Mouse (Mus musculus) layer of hippocampus, adult 18-20 months (tissue): ENCODE data around the gene Ackr3. TPM values are rescaled to one million over a fixed set of nuclear protein-coding genes. Genes with fewer than 3 reads are reported as not detected.

Experiments used
- DNase-seq, 2 experiments: peaks; one replicate each; pipeline ENCODE4 v3.0.0; 2022; ENCODE audit warnings: low spot score in 2 of 2
- total RNA-seq, 2 experiments: library from RNA; stranded (reverse); gene quantifications; 2 replicates each; pipeline ENCODE4 v1.2.3; 2021

Ackr3 gene
- total RNA-seq, 2 experiments from 2014 or later, result 15.5 to 15.9 TPM

DNA sequence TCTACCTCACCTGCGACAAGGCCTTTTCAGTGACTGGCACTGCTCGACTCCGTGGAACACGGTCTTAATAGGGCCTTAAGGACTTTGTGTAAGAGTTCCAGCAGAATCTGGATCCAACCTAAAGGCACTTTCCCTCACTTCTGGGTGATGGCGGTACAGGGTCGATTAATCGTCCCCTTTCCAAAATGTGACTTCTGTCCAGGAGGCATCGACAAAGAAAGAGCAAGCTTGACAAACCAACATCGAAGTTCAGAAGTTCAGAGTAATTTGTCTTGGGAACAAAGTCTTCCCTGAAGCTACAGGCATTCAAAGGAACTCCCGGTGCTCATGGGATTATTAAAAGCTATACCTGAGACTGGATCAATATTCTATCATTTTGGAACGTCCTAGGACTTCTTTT lies 439 bp upstream of the Ackr3 start:
- no peak for DNase-seq

DNA sequence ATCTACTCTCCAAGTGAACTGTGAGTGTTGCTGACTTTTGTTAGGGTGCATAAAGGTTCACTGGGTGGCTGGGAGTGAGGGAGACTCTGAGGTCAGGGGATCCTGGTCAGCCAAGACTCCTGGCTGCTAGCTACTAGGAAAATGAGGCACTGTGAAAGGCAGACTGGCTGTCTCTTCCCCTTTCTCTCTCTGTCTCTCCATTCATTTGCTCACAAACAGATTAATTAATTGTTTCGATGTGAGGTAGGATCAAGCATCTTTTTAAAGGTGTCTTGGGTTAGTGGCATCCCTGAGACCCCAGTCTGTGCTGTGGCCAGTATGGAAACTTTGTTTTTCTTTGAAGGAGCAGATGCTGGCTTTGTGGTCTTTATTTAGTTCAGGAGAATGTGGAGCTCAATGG lies 1.0 kb downstream of the Ackr3 start:
- no peak for DNase-seq

DNA sequence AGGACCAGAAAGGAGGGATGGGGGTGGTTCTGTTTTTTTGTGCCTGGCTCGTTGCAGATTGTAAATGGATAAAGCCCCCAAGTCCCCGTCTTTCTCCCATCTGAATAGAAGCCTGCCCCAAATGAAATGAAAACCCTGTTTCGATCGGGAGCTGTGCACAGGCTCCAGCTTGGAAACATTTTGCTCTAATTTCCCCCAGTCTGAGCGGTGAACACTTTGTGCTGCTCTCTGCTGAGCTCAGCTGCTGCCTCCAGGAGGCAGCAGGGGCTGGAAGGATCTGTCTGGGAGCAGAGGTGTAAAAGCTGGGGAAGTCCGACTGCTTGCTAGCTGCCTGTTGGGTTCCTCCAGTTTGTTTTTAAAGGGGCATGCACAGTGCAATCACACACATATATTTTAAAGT lies 1.4 kb downstream of the Ackr3 start:
- peak; percentile 66 to 80 for DNase-seq

DNA sequence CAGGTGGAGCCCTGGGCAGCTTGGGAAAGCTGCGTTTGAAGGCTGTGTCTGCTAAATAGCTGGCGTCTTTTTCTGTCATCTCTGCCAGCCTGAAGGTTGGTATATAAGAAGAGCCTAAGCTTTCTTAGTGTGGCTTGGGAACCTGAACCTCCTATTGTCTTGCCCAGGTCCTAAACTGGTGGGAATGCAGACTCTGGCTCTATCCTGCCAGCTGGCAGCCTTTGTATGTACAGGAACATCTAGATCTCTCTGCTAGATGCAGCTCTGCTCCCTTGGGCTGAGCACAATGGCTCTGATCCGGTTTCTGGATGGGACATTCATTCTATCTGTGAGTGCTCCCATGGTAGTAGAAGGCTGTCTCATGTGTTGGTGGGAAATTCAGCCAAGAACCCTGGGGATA lies 2.9 kb downstream of the Ackr3 start:
- DNase-seq, result no peak

DNA sequence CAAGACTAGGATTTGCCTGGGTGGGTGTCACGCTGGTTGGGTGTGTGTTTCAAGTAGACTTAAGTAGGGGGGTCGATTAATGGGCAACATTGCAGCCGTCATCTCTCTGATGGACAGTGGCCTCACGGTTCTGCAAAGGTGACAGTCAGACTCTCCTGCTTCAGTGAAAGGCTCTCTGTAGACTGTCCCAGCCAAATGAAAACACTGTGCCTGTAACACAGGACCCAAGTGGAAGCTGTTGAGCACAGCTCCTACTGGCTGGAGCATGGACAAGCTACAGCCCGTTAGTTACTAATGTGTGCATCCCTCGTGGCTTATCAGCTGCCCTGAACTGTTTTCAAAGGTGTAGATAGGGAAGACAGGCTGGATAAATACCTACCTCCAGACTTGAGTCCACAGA lies 3.5 kb downstream of the Ackr3 start:
- DNase-seq, result no peak

DNA sequence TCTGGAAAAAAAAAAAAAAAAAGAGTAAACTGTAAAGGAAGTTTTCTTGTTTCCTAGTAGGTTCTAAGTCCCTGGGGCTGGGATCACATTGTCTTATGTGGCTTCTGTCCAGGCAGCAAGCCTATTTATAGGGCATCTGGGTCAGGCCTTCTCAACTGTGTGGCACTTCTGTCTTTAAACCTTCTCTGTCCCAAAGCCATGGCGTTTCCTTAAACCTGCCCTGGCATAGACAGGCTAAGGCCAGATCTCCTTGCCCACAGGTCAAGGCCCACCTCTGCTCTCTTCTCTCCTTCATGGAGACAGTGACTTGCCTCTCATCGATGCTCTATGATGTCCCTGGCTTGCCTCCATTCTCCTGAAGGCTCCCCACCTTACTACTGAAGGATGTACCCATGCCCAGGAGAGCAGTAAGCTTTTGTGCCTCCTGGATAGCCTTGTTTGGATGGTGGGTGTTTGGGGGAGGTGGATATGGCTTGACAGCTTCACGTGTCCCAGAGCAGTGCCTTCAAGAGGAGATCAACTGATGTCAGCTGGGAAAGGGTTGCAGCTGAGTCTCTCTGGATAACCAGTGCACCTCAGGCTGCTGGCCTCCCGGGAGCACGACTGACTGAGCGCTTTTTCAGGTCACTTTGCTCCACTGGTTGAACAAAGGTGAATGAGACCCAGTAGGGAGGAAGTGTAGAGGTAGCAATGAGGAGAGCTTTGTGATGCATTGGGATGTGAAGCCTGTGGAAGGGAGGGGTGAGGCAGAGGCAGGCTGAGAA lies 4.1 kb downstream of the Ackr3 start:
- DNase-seq, result no peak

DNA sequence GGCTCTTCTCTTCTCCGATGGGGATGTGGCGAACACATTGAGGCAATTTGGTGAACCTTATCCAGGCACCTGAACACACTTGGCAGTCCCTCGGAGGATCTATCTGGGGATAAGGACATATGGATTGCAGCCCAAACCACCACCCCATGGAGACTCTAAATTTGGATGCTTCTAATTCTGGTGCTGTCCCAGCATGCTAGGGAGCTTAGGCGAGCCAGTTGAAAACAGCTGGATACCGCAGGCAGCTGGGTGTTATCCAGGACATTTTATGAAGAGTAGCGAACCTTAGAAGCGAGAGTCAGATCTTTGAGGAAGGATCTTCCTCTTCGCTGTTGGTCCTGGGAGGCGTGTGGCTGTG lies 4.7 kb downstream of the Ackr3 start:
- DNase-seq, result no peak

DNA sequence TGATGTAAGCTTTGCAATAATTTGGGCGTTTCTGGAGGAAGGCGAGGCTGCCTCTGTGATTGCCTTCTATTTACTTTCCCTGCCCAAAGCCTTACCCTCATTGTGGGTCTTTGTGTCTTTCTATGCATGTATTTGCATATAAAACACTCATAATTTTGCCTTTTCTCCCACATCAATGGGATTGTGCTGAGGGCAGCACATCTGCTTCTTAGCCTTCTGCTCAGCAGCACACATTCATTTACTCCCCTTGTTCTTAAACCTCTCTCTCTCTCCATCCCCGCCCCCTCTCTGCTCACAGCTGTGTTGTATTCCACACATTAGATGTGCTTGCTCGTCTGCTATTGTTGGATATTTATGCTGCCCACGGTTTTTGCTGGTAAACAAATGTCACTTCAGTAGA lies 5.3 kb downstream of the Ackr3 start:
- no peak for DNase-seq

DNA sequence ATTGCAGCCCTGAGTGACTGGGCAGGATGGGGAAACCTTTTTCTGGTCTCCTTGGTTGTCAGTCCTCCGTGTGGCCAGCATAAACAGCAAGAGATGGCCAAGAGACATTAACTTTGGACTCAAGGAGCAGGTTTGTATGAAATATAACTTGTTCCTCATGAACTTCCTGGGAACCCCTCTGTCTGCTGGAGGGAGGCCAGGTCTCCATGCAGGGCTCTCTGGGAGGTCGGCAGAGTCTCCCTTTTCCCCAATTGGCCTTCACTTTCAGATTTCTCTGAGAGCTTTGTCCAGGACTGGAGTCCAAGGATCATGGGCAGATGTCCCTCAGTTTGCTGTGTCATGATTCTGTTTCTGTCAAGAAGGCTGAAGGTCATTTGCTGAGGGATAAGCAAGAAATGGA lies 6.0 kb downstream of the Ackr3 start:
- no peak for DNase-seq

DNA sequence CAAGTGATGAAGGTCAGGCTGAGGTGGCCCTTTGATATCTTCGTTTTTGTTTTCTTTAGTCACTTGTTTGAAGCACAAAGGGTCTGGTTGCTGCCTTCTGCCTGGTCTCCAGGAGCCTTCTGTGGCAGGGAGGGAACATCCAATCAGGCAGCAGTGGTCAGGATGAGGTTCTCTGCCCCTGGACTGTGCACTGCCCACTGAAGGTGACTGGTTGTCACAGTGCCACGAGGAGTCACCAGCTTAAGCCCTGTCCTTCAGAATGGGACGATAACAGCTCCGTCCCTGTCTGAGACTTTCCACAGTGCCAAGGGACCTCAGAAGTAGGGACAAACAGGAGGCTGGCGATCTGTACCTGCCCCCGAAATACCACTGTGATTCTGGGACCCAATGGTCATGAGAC lies 6.6 kb downstream of the Ackr3 start:
- DNase-seq, result no peak

DNA sequence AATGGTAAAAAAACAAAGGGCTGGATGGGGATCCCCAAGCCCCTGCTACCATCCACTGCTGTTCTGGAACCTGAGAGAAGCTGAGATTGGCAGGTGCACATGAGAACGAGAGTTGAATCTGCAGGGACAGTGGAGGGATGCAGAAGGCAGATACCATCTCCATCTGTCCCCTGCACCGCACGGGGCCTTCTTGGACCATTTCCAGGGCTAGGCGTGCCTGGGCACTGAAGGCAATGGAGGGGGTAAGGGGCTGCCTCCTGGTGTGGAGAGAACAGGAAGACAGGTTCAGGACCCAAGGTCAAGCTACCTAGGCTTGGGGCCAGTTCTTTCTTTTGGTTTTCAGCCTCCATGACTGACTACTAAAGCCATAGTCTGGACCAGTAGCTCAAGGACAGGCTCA lies 7.0 kb downstream of the Ackr3 start:
- no peak for DNase-seq

DNA sequence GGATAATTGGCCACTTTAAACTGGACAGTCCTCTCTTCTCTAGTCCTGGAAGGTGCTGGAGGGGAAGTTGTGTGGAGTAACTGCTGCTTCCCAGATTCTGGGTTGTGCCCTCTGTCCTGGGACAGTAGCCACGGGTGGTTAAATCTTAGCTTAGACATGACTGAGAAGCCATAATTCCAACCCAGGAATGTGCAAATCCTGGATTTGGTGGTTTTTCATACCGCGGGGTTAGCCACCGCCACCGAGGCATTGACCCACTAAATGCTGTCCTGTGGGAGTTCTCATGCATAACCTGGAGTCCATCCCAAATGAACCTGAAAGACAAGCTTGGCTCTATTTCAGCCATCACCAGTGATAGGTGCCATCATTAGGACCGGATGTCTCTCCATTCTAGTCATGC lies 8.6 kb downstream of the Ackr3 start:
- no peak for DNase-seq

DNA sequence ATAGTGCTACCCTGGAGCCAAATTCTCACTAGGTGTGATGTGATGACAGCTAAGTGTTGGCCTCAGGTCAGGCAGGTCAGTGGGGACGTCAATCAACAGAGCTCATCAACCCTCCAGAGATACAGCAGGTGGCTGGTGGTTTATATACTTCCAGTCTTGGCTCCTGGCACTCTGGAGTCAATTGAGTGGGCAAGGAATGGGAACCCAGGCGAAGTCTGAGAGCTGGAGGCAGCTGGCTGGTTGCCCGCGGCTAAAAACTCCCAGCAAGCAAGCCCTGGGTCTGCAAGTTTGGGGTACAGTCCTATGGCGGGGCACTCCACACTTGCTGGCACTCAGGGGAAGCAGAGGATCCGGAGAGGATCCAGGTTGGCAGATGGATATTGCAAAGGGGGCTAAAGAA lies 9.1 kb downstream of the Ackr3 start:
- no peak for DNase-seq

DNA sequence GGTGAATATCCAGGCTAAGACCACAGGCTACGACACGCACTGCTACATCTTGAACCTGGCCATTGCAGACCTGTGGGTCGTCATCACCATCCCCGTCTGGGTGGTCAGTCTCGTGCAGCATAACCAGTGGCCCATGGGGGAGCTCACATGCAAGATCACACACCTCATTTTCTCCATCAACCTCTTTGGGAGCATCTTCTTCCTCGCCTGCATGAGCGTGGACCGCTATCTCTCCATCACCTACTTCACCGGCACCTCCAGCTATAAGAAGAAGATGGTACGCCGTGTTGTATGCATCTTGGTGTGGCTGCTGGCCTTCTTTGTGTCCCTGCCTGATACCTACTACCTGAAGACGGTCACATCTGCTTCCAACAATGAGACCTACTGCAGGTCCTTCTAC lies 10.2 kb downstream of the Ackr3 start:
- DNase-seq, result no peak

DNA sequence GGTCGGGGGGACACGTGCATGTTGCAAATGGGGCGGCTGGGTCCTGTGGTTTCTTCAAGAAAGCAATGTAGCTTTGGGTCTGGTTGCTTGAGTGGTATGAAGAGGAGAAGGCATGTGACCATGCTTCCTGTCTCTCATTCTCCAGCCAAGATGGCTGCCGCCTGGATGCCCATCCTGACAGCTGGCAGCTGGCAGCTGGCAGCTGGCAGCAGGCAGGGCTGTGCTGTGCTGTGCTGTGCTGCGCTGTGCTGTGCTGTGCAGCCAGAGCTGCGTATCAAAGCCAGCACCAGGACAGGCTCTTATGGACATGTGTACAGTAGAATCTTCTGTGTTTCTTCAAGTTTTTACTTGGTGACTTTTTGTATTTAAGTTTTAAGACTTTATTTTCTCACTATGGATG lies 11.1 kb downstream of the Ackr3 start:
- DNase-seq, result no peak

DNA sequence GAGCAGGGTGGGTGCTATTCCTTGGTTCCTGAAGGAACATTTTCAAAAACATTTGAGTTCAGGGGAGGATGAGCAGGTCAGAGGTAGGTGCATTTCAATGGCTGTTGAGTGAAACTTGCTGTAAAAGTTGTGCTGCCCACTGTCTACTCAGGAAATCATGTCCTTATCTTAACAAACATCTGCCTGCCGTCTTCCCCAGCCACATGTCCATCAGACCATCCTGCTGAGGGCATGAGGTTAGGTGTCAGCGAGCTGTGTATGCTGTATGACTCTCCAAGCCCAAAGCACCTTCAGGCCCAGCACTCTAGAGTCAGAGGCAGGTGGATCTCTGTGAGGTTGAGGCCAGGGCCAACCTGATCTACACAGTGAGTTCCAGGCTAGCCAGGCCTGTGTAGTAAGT lies 12.1 kb downstream of the Ackr3 start:
- DNase-seq, result no peak

DNA sequence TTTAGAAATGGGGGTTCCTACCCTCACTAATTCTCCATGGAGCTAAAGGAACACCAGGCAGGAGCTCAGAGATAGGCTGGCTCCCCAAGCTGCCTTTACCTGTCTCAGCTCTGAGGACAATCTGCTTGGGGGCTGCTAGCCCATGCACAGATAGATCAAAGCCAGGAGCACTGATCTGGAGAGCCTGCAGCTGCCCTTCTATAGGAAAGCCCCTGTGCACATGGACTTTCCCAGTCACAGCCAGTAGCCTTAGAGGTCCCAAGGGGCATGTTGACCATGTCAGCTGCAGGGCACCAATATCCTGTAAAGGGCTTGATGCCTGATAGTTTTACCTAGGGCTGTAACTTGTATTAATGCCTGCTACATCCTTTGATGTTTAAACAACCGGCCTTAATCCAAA lies 12.6 kb downstream of the Ackr3 start:
- DNase-seq, result no peak

DNA sequence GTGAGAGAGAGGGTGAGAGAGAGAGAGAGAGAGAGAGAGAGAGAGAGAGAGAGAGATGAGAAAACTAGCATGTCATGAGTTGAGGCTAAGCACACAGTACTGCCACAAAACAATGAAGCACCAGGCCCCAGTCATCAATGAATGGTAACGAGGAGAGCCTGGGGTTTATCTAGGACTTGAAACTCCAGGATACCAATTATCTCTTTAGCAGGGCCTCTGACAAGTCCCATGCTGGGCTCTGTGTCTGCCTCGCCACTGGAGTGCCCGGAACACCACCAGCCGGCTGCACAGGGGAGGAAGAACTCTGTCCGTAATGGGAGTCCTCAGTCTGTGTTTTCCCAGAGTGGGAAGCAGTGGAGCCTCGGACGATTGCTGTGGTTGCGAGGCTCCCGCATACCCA lies 16.5 kb downstream of the Ackr3 start:
- DNase-seq, result no peak

DNA sequence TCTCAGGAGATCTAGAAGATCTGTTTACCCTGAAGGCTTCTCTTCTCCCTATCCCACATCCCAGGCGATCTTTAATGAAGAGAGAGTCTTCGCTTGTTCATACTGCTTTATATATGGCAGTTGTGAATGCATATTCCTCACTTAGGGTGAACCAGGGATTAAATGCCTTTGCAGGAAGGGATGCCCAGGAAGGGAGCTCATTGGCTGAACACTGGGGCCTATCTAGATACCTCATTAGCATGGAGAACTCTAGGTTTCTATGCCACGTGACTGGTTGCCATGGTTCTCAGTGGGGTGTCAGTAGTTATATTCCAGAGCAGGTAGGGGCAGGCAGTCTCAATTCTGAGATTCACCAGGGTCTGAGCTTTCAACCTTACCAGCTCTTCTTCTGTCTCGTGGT lies 17.1 kb downstream of the Ackr3 start:
- no peak for DNase-seq

DNA sequence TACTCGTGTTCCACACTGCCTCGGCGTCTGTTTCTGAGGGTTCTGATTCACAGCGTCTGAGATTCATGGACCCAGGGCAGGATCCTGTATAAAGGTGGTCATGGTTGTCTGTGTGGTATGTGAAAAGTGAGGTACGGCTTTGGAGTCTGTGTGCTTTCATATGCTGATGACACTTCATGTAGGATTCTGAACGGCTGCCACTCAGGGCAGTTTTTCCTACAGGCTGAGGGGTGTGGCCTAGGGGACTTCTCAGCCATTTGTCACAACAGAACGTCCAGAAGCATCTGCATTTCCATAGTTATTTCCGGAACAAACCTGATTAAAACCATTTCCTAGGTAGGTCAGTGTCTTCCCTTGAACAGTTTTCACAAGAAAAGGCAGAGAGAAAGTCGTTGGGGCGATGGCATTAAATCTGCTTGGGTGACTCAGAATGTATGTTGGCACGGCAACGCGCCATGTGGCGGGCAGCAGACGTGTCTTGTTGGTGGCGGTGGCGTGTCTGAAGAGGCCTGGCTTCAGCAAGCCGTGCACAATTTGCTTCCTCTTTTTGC lies 18.1 kb downstream of the Ackr3 start:
- DNase-seq, result peak; percentile 72 to 87

DNA sequence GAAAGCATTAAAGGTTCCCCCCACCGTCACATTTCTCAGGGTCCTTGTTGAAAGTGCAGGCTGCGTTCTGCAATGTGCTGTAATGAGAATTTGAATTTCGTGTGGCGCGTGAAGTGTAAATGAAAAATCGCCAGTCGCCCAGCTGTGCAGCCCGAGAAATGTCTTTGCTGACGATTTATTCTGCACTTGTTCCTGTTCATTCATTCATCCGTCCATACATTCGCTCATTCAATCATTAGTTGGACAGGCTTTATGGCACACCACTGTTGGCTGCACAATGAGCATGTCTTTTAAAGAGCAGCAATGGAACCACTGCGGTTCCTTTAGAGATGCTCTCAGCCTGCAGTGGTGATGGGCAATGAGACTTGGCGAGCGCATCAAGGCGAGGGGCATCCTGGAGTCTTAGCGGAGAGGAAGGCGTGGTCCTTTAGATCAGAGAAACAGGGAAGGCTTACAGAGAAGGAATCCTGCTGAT lies 18.7 kb downstream of the Ackr3 start:
- no peak for DNase-seq

DNA sequence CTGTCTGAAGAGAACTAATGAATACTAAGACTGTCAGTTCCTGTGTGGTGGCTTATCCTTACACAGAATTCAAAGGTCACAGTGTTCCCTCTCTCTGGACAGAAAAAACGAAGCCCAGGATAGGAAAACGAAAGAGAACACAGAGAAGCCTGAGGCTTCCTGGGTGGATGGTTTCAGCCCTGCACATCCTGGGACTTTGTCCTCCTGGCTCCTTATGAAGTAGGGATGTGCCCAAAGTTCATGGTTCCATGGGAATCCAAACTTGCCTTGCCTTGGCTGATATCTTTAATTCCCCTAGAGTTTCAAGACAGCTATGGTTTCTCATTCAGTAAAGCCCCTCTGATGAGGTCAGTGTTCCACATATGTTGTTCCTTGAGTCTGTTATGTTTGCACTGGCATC lies 19.2 kb downstream of the Ackr3 start:
- no peak for DNase-seq

DNA sequence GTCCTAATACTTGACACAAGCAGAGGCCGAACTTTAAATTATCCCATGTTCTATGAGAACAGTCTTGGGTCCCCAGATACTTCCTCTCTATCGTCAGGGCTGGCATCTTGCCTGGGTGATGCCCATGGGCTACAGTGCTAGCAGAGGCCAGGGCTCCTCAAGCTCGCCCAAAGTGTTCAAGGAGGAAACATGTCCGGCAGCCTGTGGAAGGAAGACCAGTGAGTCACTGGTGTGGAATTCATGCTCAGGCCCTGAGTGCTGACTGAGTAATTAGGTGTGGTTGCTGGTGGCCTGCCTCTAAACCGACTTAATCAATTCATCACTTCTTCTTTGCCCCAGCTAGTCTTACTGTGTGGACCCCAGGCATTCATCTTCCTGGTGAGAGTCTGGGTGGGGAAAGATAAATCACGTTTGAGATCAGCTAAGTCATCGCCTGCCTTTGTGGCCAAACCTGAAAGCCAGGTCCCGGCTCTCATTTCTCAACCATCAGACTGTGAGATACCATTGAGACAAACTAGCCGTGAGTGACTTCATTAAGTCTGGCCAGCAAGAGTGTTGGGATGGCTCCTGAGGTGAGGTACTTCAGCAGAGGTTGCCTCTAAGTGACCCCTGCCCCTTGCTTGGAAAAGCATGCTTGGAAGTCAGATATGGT lies 21.9 kb downstream of the Ackr3 start:
- no peak for DNase-seq
